Mouse (Mus musculus): ENCODE measurements around the gene Tmem231. TPM values are rescaled to one million over a fixed set of nuclear protein-coding genes. Genes with fewer than 3 reads are reported as not detected.

The Tmem231 gene
- polyA plus RNA-seq (2014; fragmentation: Illumina TruSeq; extraction: RNeasy Lipid Tissue Mini Kit (QIAGEN cat#74804); ENCODE audit: low read depth, low replicate concordance), result 1.4 TPM

GRCm38 (mm10) chr8:111933348-111934076 is at the start of gene Tmem231:
Gene Tmem231, minus strand, starts transcription at chr8:111933881.

GRCm38 (mm10) chr8:111940171-111941100 is 6.8 kb upstream of the Tmem231 start, which contains the start of gene Gabarapl2:
Gene Gabarapl2, plus strand, starts transcription at chr8:111940703.

GRCm38 (mm10) chr8:111909621-111910450 is 23.8 kb downstream of the Tmem231 start, which contains the start of gene Chst5:
Gene Chst5, minus strand, starts transcription at chr8:111910447.

GRCm38 (mm10) chr8:111876355-111876948 is 57.2 kb downstream of the Tmem231 start, which contains the start of gene Tmem170:
Gene Tmem170, minus strand, starts transcription at chr8:111876750.

Other genes with a start within 250 kb of the Tmem231 start
- 0.91 TPM for gene Ctrb1, start 242.9 kb downstream of the Tmem231 start, polyA plus RNA-seq (2014; fragmentation: Illumina TruSeq; extraction: RNeasy Lipid Tissue Mini Kit (QIAGEN cat#74804); ENCODE audit: low read depth, low replicate concordance)
- 0.85 TPM for gene Bcar1, start 190.1 kb downstream of the Tmem231 start, polyA plus RNA-seq (2014; fragmentation: Illumina TruSeq; extraction: RNeasy Lipid Tissue Mini Kit (QIAGEN cat#74804); ENCODE audit: low read depth, low replicate concordance)
- 81.6 TPM for gene Cfdp1, start 79.6 kb downstream of the Tmem231 start, polyA plus RNA-seq (2014; fragmentation: Illumina TruSeq; extraction: RNeasy Lipid Tissue Mini Kit (QIAGEN cat#74804); ENCODE audit: low read depth, low replicate concordance)
- gene Tmem170, start 57.1 kb downstream of the Tmem231 start, polyA plus RNA-seq (2014; fragmentation: Illumina TruSeq; extraction: RNeasy Lipid Tissue Mini Kit (QIAGEN cat#74804); ENCODE audit: low read depth, low replicate concordance), result 33.1 TPM
- 0.25 TPM for gene Chst5, start 23.4 kb downstream of the Tmem231 start, polyA plus RNA-seq (2014; fragmentation: Illumina TruSeq; extraction: RNeasy Lipid Tissue Mini Kit (QIAGEN cat#74804); ENCODE audit: low read depth, low replicate concordance)
- 165 TPM for gene Gabarapl2, start 6.8 kb upstream of the Tmem231 start, polyA plus RNA-seq (2014; fragmentation: Illumina TruSeq; extraction: RNeasy Lipid Tissue Mini Kit (QIAGEN cat#74804); ENCODE audit: low read depth, low replicate concordance)
- 2.6 TPM for gene Adat1, start 58.4 kb upstream of the Tmem231 start, polyA plus RNA-seq (2014; fragmentation: Illumina TruSeq; extraction: RNeasy Lipid Tissue Mini Kit (QIAGEN cat#74804); ENCODE audit: low read depth, low replicate concordance)
- 36.3 TPM for gene Kars, start 77.4 kb upstream of the Tmem231 start, polyA plus RNA-seq (2014; fragmentation: Illumina TruSeq; extraction: RNeasy Lipid Tissue Mini Kit (QIAGEN cat#74804); ENCODE audit: low read depth, low replicate concordance)
- 20.5 TPM for gene Terf2ip, start 77.5 kb upstream of the Tmem231 start, polyA plus RNA-seq (2014; fragmentation: Illumina TruSeq; extraction: RNeasy Lipid Tissue Mini Kit (QIAGEN cat#74804); ENCODE audit: low read depth, low replicate concordance)
- 0.95 TPM for gene Gm6793, start 81.2 kb upstream of the Tmem231 start, polyA plus RNA-seq (2014; fragmentation: Illumina TruSeq; extraction: RNeasy Lipid Tissue Mini Kit (QIAGEN cat#74804); ENCODE audit: low read depth, low replicate concordance)

All from sigmoid colon, adult 10 weeks (tissue).